Mouse (Mus musculus): ENCODE measurements around the gene Gpn2.

The Gpn2 gene

GRCm38 (mm10) chr4:133625621-133626071 lies 41.5 kb downstream of the Gpn2 start:
- DNase-seq (ENCODE audit: low spot score), result no peak

- no peak for DNase-seq (ENCODE audit: low spot score)
Observed at GRCm38 (mm10) chr4:133626221-133626620, 42.1 kb downstream of the Gpn2 start.

- no peak for DNase-seq (ENCODE audit: low spot score)
Observed at GRCm38 (mm10) chr4:133626621-133627020, 42.5 kb downstream of the Gpn2 start.

- DNase-seq (ENCODE audit: low spot score), result no peak
Observed at GRCm38 (mm10) chr4:133627039-133627438, 42.9 kb downstream of the Gpn2 start.

- no peak for DNase-seq (ENCODE audit: low spot score)
Observed at GRCm38 (mm10) chr4:133628517-133628916, 44.4 kb downstream of the Gpn2 start.

- no peak for DNase-seq (ENCODE audit: low spot score)
Observed at GRCm38 (mm10) chr4:133629191-133629590, 45.0 kb downstream of the Gpn2 start.

- DNase-seq (ENCODE audit: low spot score), result no peak
Observed at GRCm38 (mm10) chr4:133630326-133630920, 46.3 kb downstream of the Gpn2 start.

GRCm38 (mm10) chr4:133631071-133631768 lies 47.1 kb downstream of the Gpn2 start:
- DNase-seq (ENCODE audit: low spot score), result no peak

GRCm38 (mm10) chr4:133631769-133632411 lies 47.7 kb downstream of the Gpn2 start:
- DNase-seq (ENCODE audit: low spot score), result no peak

- peak; percentile 20 for DNase-seq (ENCODE audit: low spot score)
Observed at GRCm38 (mm10) chr4:133632483-133633327, 48.5 kb downstream of the Gpn2 start.

- DNase-seq (ENCODE audit: low spot score), result peak; percentile 81
Observed at GRCm38 (mm10) chr4:133633332-133634042, 49.3 kb downstream of the Gpn2 start.

GRCm38 (mm10) chr4:133634043-133634410 lies 49.9 kb downstream of the Gpn2 start:
- DNase-seq (ENCODE audit: low spot score), result no peak
